Mouse (Mus musculus) embryonic facial prominence, embryonic 13.5 days (tissue): ENCODE results near the gene Dusp5. TPM values are rescaled to one million over a fixed set of nuclear protein-coding genes. Genes with fewer than 3 reads are reported as not detected.

Experiments
- ATAC-seq: fragments of 200-750 bp; cut with Nextera tagmentation; 2 replicates; pipeline ENCODE4 v1.8.0; 2017; ENCODE audit warnings: low read depth; ENCODE audit not compliant: insufficient number of reproducible peaks, insufficient read depth, low FRiP score, low TSS enrichment
- H3K27ac ChIP-seq: fragments of 300-500 bp; sonication (generic); 2 replicates; pipeline ENCODE4 v1.5.1; 2015; ENCODE audit warnings: moderate library complexity, mild to moderate bottlenecking, inconsistent platforms
- H3K27me3 ChIP-seq: fragments of 300-500 bp; sonication (generic); 2 replicates; pipeline ENCODE4 v1.6.1; 2015; ENCODE audit warnings: mild to moderate bottlenecking, inconsistent platforms
- H3K36me3 ChIP-seq: fragments of 300-500 bp; sonication (generic); 2 replicates; pipeline ENCODE4 v1.6.1; 2015; ENCODE audit warnings: mild to moderate bottlenecking, inconsistent platforms
- H3K4me1 ChIP-seq: fragments of 300-500 bp; sonication (generic); 2 replicates; pipeline ENCODE4 v1.6.1; 2015; ENCODE audit warnings: inconsistent platforms
- H3K4me2 ChIP-seq: fragments of 300-500 bp; sonication (generic); 2 replicates; pipeline ENCODE4 v1.6.1; 2015; ENCODE audit warnings: moderate library complexity, mild to moderate bottlenecking, inconsistent platforms
- H3K4me3 ChIP-seq: fragments of 300-500 bp; sonication (generic); 2 replicates; pipeline ENCODE4 v1.5.1; 2015; ENCODE audit warnings: mild to moderate bottlenecking, inconsistent platforms
- H3K9ac ChIP-seq: fragments of 300-500 bp; sonication (generic); 2 replicates; pipeline ENCODE4 v1.6.1; 2015; ENCODE audit warnings: mild to moderate bottlenecking, inconsistent platforms
- H3K9me3 ChIP-seq: fragments of 300-500 bp; sonication (generic); 2 replicates; pipeline ENCODE4 v1.6.1; 2016; ENCODE audit warnings: inconsistent platforms
- WGBS: fragments of 180-500 bp; shearing (Covaris S2); methylation state at CpG from one replicate; pipeline ENCODE4 v1.1.7; 2015; ENCODE audit warnings: mixed read lengths; 5-methylcytosine and 5-hydroxymethylcytosine counted together
- polyA plus RNA-seq: library from polyadenylated mRNA; unstranded; fragments of >200 nt; fragmentation: Nextera tagmentation; extraction: Ambion mirVana; gene quantifications from 2 replicates; pipeline ENCODE4 v1.2.1, GENCODE M21; 2015

The Dusp5 gene
- polyA plus RNA-seq, 1 experiment from 2014 or later = 1.1 TPM

DNA sequence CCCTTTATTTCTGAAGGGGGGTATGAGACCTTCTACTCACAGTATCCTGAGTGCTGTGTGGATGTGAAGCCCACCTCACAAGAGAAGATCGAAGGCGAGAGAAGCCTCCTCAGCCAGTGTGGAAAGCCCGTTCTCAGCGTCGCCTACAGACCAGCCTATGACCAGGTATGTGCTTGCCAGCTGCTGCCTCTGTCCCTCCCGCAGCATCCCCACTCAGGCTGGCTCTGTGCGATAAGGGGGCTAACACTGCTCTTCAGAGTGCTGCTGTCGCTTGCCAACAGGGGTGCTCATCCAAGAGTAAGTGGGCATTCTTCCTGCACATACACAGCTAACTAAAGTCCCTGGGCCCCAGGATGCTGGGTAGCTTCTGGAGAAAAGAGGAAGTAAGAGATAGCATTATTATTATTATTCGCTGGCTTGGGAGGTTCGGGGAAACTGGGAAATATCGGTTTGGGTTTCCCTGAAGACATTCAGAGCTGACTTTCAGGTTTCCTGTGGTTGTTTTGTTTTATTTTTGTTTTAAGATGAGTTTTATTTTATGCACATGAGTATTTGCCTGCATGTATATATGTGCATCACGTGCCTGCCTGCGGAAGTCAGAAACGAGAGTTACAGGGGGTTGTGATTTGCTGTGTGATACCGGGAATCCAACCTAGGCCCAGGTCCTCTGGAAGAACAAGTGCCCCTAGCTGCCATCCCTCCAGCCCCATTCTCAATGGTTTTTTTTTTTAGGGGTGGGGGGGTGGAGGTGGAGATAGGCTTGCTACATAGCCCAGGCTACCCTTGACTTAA, 5.1 kb downstream of the Dusp5 start:
- WGBS = 91% methylated on average over 15 of the region's 15 CpGs
- H3K4me3 ChIP-seq = no peak overlapping the region
- H3K9ac ChIP-seq = no peak overlapping the region
- no peak for ATAC-seq
- peaks cover 27% of the 10 kb centered on the region for H3K27me3 ChIP-seq
- no peak overlapping the region for H3K27ac ChIP-seq
- H3K36me3 ChIP-seq = no peaks in the 10 kb centered on the region
- H3K9me3 ChIP-seq = no peaks in the 10 kb centered on the region
- peaks cover 29% of the 10 kb centered on the region for H3K4me1 ChIP-seq
- H3K4me2 ChIP-seq = no peak overlapping the region

DNA sequence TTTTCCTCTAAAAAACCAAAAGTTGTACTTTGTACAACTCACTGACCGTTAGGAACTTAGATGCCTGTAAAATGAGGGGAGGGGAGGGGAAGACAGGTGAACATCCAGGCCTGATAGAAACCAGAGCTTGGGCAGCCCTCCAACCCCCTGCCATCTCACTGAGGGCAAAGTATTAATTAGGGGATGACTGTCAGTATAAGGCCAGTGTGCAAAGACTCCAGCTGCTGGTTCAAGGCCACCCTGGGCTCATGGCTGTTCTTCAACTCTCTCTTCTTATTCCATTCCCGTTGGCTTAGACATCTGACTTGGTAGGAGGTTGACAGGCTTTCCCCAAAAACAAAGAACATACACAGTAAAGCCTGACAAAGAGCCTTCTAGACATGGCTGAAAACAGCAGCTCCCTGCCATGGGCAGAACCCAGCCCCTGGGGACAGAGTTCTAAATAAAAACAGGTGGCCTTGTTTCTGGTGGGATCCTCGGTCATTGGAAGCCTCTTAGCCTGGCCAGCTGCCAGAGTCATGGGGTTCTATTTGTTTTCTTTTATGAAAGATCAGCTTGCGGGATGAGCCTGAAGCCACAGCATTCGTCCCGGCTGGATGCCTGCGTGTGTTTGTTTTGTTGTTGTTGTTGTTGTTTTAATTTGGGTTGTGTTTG, 6.0 kb downstream of the Dusp5 start:
- 41% methylated on average over 7 of the region's 7 CpGs for WGBS
- Histone ChIP-seq H3K36me3 (no peaks in the 10 kb centered on the region), H3K9me3 (no peaks in the 10 kb centered on the region)

DNA sequence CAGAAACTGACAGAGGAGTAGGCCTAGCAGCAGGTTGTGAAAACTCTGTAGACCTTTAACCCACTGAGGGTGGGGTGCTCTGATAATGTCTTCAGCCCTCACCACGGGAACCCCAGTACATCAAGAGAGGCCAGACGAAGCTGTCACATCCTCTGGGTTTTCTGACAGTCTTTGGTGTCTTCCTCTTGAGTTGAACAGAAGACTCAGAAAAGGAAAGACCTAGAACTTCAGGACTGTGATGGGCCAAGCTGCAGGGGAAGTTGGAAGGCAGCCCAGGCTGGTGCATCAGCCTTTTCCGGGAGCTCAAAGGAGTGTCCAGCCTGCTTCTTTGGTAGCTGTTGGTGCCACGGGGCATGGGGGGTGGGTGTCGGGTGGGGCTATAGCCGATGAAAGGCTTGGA, 6.5 kb downstream of the Dusp5 start:
- 83% methylated on average over 6 of the region's 6 CpGs for WGBS
- no peak for ATAC-seq
- peaks cover 17% of the 10 kb centered on the region for H3K27me3 ChIP-seq
- no peak overlapping the region for H3K4me3 ChIP-seq
- no peak overlapping the region for H3K9ac ChIP-seq
- no peak overlapping the region for H3K4me2 ChIP-seq
- no peak overlapping the region for H3K27ac ChIP-seq
- no peaks in the 10 kb centered on the region for H3K9me3 ChIP-seq
- H3K36me3 ChIP-seq = no peaks in the 10 kb centered on the region
- peaks cover 20% of the 10 kb centered on the region for H3K4me1 ChIP-seq

More for the DNA sequence above, 6.0 kb downstream of the Dusp5 start:
- no peak for ATAC-seq
- H3K4me1 ChIP-seq = peaks cover 26% of the 10 kb centered on the region
- H3K4me3 ChIP-seq = no peak overlapping the region
- no peak overlapping the region for H3K9ac ChIP-seq
- peaks cover 22% of the 10 kb centered on the region for H3K27me3 ChIP-seq
- H3K4me2 ChIP-seq = no peak overlapping the region
- H3K27ac ChIP-seq = no peak overlapping the region

DNA sequence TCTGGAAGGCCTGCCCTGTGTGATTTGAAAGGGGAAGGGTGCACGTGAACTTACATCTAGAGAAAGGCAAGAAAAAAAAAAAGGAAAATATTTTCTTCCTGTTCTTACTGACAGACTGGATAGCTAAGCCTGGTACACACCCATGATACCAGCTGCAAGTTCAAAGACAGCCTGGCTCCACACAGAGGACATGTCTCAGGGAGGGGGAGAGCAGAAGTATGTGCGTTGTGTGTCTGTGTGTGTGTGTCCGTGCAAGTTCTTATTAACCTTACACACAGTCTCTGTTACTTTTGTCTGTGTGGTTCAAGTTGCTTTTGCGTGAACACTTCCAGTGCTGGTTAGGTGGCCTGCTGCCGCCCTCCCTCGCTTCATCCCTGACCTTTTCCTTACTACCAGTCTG, 7.3 kb downstream of the Dusp5 start:
- Histone ChIP-seq H3K36me3 (peaks cover 2% of the 10 kb centered on the region), H3K9ac (no peak overlapping the region), H3K4me1 (peaks cover 17% of the 10 kb centered on the region), H3K4me3 (no peak overlapping the region), H3K9me3 (no peaks in the 10 kb centered on the region), H3K4me2 (no peak overlapping the region), H3K27ac (no peak overlapping the region), H3K27me3 (peaks cover 8% of the 10 kb centered on the region)
- 85% methylated on average over 6 of the region's 6 CpGs for WGBS
- ATAC-seq = no peak

DNA sequence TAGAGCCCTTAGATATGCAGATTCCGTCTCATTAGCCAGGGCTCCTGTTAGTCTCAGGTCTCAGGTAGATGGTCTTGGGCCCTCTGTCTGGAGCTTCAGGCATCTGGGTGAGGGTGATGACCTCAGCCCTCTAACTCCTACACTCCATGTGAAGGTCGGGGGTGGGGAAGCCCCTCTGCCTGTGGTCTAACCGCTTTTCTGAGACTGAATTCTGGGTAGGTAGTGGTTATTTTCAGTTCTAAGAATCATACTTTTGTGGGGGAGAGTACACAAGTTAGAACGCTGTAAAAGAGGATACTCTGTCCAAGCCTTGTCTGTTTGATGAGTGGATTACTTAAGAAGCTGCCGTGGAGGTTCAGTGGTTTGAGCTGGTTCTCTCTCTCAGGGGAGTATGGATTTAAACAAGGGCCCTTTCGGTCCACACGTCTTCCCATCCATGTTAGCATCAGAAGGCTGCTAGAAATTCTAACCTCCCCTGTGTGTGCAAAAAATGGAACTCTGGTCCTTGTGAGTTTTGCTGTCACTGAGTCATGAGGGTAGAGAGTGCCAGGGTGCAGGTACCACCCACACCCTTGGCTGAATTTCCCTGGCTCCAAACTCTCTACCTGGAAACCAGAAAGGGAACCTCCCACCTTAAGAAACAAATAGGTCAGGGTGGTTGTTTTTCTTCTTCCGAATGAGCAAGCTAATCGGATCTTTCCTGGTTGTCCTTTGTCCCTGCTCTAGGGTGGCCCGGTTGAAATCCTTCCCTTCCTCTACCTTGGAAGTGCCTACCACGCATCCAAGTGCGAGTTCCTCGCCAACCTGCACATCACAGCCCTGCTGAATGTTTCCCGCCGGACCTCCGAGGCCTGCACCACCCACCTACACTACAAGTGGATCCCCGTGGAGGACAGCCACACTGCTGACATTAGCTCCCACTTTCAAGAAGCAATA, 8.1 kb downstream of the Dusp5 start:
- 85% methylated on average over 17 of the region's 17 CpGs for WGBS
- H3K36me3 ChIP-seq = peaks cover 6% of the 10 kb centered on the region
- no peak overlapping the region for H3K4me2 ChIP-seq
- no peaks in the 10 kb centered on the region for H3K9me3 ChIP-seq
- no peak overlapping the region for H3K9ac ChIP-seq
- no peak for ATAC-seq
- peaks cover under 1% of the 10 kb centered on the region; the same call in 1 of the 2 replicates for H3K27me3 ChIP-seq
- H3K27ac ChIP-seq = no peak overlapping the region
- peaks cover 11% of the 10 kb centered on the region for H3K4me1 ChIP-seq
- H3K4me3 ChIP-seq = no peak overlapping the region

DNA sequence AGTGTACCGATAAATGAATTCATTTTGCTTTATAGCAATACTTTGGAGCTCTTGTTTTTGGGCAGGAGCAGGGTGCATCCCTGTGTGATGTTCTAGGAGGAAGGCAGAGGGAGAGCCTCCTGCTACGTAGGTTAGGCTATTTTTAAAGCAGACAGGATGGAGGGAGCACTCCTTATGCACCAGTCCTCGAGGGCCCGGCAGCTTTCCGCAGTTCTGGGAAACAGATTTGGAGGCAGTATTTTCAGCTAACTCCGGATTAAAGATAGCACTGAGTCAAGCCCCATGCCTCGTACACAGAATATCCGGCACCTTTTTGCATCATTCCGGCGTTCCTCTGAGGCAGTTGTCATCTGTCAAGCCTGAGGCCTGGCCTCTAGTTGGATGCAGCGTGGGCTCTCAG, 9.1 kb downstream of the Dusp5 start:
- no peak for ATAC-seq
- no peaks in the 10 kb centered on the region for H3K27me3 ChIP-seq
- H3K4me2 ChIP-seq = no peak overlapping the region
- 91% methylated on average over 11 of the region's 11 CpGs for WGBS
- no peaks in the 10 kb centered on the region for H3K9me3 ChIP-seq
- H3K4me3 ChIP-seq = no peak overlapping the region
- peaks cover 6% of the 10 kb centered on the region for H3K36me3 ChIP-seq
- no peak overlapping the region for H3K9ac ChIP-seq
- H3K4me1 ChIP-seq = peaks cover 8% of the 10 kb centered on the region; the same call in 1 of the 2 replicates
- no peak overlapping the region for H3K27ac ChIP-seq

DNA sequence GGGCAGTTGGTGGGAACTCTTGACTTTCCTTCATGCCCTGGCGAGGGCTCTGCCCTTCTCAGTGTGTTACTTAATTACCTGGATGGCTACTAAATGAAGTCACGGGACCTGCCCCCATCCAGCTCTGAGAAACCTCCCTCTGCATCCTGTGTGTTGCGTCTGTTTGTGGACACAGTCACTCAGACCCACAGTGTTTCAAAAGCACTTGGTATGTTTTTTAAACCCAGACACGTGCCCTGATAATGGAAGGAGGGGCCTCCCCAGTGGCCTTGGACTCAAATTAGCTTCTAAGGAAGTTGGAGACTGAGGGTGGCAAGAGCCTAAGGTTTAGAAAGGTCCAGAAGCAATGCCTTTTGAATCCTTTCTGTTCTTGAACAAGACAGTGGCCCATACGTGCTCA, 9.9 kb downstream of the Dusp5 start:
- Histone ChIP-seq H3K27me3 (no peaks in the 10 kb centered on the region), H3K4me3 (no peak overlapping the region), H3K9ac (no peak overlapping the region), H3K36me3 (peaks cover 6% of the 10 kb centered on the region), H3K9me3 (no peaks in the 10 kb centered on the region), H3K4me1 (peaks cover 8% of the 10 kb centered on the region; the same call in 1 of the 2 replicates), H3K4me2 (no peak overlapping the region), H3K27ac (no peak overlapping the region)
- no peak for ATAC-seq
- 68% methylated on average over 5 of the region's 5 CpGs for WGBS

DNA sequence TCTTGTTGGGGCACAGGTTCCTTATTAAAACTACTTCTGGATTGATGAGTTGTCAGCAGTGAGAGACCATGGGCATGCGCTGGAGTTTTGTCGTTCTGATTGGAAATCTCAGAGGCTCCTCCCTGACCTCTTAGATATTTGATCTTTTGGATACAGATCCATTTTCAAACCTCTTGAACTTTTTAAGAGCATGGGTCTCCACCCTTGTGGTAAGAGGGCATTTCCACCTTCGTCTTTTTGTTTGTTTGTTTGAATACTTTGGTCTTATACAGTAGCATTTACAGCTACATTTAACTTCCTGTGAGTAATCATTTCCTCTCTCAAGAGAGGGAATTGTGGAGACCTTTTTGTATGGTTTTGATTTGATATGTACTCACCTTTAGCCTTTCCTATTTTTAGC, 10.4 kb downstream of the Dusp5 start:
- H3K9ac ChIP-seq = no peak overlapping the region
- peaks cover 8% of the 10 kb centered on the region; the same call in 1 of the 2 replicates for H3K4me1 ChIP-seq
- peaks cover 6% of the 10 kb centered on the region for H3K36me3 ChIP-seq
- no peaks in the 10 kb centered on the region for H3K27me3 ChIP-seq
- H3K4me2 ChIP-seq = no peak overlapping the region
- H3K9me3 ChIP-seq = no peaks in the 10 kb centered on the region
- H3K4me3 ChIP-seq = no peak overlapping the region
- H3K27ac ChIP-seq = no peak overlapping the region
- WGBS = 45% methylated on average over 3 of the region's 3 CpGs
- ATAC-seq = no peak

DNA sequence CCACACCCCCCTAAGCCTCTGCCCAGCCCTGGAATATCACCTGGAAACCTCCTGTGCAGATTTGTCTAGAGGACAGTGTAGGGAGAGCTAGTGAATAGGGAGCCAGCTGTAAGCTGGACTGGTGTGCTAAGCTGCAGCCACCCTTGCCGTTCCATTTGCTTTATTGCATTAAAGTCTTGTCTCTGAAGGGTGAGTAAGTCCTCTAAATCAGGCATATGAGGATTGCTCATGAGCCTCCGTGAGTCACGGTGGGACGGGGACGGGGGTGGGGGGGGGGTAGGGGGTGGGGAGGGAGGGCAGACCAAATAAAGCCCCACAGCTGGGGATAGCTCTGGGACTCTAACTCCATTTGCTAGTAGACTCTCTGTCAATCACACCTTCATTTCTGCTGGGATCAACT, 14.7 kb downstream of the Dusp5 start:
- no peak overlapping the region for H3K4me2 ChIP-seq
- no peak for ATAC-seq
- no peaks in the 10 kb centered on the region for H3K27me3 ChIP-seq
- 0 out of 2 replicates have a peak, but pooled peaks cover 6% of the 10 kb centered on the region for H3K4me1 ChIP-seq
- 61% methylated on average over 5 of the region's 5 CpGs for WGBS
- H3K27ac ChIP-seq = no peak overlapping the region
- H3K36me3 ChIP-seq = peaks cover 6% of the 10 kb centered on the region
- no peak overlapping the region for H3K9ac ChIP-seq
- no peaks in the 10 kb centered on the region for H3K9me3 ChIP-seq
- no peak overlapping the region for H3K4me3 ChIP-seq

DNA sequence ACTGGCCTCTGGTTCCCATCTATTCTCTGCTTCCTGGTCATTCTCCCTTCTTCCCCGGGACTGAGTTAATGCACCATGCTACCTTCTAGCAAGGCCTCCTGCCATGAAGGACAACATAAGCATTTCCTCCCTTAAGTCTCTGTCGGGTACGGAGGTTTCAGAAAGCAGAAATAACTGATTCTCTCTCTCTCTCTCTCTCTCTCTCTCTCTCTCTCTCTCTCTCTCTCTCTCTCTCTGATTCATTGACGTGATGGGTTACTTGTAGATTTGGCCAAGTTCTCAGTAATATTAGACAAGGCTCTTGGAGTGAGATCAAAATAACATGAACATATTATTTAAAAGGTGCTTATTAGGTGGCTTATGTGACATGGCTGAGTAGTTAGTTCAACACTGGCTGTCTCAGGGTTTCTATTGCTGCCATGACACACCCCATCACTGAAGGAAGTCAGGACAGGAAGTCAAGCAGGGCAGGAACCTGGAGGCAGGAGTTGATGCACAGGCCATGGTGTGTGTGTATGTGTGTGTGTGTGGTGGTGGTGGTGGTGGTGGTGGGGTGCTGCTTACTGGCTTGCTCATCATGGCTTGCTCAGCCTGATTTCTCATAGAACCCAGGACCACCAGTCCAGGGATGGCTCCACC, 16.1 kb downstream of the Dusp5 start:
- Histone ChIP-seq H3K27me3 (no peaks in the 10 kb centered on the region), H3K4me2 (no peak overlapping the region), H3K27ac (no peak overlapping the region), H3K4me3 (no peak overlapping the region), H3K36me3 (peaks cover 6% of the 10 kb centered on the region), H3K9me3 (no peaks in the 10 kb centered on the region), H3K9ac (no peak overlapping the region), H3K4me1 (0 out of 2 replicates have a peak, but pooled peaks cover 3% of the 10 kb centered on the region)
- ATAC-seq = no peak
- 40% methylated on average over 4 of the region's 4 CpGs for WGBS

DNA sequence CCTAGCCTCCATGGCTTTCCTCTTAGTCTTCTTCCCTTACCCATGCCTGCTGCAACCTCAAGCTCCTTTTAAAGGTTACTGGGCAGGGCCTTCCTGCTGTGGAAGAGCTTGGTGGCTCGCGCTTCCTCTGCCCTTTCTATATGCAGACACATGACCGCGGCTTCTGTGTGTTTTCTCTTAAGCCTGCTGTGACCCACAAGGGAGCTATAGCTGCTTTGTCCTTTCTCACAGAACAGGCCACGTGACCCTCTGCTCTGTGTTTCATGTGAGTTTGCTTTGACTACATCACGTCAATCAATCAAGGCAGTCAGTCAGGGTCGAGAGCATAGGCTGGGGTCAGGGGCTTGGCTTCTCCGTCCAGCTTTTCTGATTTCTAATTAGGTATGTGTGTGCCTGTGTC, 18.7 kb downstream of the Dusp5 start:
- no peaks in the 10 kb centered on the region for H3K9me3 ChIP-seq
- H3K36me3 ChIP-seq = no peaks in the 10 kb centered on the region
- H3K27me3 ChIP-seq = no peaks in the 10 kb centered on the region
- 53% methylated on average over 8 of the region's 8 CpGs for WGBS
- H3K4me1 ChIP-seq = 0 out of 2 replicates have a peak, but pooled peaks cover 3% of the 10 kb centered on the region
- no peak overlapping the region for H3K27ac ChIP-seq
- no peak overlapping the region for H3K4me3 ChIP-seq
- no peak overlapping the region for H3K9ac ChIP-seq
- H3K4me2 ChIP-seq = no peak overlapping the region
- no peak for ATAC-seq
